Mouse (Mus musculus) olfactory bulb, adult 2 months (tissue): ENCODE results near the gene Grasp.

ENCODE experiments used
- CTCF ChIP-seq: fragments of 200-500 bp; IDR thresholded peaks from 2 replicates; pipeline ENCODE4 v1.5.1; 2012; ENCODE audit warnings: low read depth, mild to moderate bottlenecking, low read length, moderate library complexity; ENCODE audit not compliant: insufficient read depth
- POLR2A ChIP-seq: fragments of 200-500 bp; IDR thresholded peaks from 2 replicates; pipeline ENCODE4 v1.6.1; 2012; ENCODE audit warnings: mild to moderate bottlenecking, low read depth, low read length, moderate library complexity; ENCODE audit not compliant: insufficient read depth

DNA sequence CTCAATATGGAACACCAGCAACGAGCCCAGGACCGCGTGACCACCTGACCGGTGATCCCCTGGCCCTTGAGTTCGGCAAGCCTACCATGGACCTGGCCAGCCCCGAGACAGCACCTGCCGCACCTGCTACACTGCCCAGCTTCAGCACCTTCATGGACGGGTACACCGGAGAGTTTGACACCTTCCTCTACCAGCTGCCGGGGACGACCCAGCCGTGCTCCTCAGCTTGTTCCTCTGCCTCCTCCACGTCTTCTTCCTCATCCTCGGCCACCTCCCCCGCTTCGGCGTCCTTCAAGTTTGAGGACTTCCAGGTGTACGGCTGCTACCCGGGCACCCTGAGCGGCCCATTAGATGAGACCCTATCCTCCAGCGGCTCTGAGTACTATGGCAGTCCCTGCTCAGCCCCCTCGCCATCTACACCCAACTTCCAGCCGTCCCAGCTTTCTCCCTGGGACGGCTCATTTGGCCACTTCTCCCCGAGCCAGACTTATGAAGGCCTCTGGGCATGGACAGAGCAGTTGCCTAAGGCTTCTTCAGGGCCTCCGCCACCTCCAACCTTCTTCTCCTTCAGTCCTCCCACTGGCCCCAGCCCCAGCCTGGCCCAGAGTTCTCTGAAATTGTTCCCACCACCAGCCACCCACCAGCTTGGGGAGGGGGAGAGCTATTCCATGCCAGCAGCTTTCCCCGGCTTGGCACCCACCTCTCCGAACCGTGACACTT lies 46.3 kb downstream of the Grasp start:
- TF ChIP-seq CTCF: no peak
- TF ChIP-seq POLR2A: no peak
